Mouse (Mus musculus) CD4-positive, CD25-positive, alpha-beta regulatory T cell, adult 4 months (primary cell): ENCODE data around the gene Pgbd1. TPM values are rescaled to one million over a fixed set of nuclear protein-coding genes. Genes with fewer than 3 reads are reported as not detected.
"Not testable (repeated sequence)": the region's sequence is repeated elsewhere in the genome, so short reads cannot be mapped to it uniquely, and the experiment has no call there.

Source experiments
- ATAC-seq: one replicate; pipeline ENCODE4 v1.8.0; 2017
- polyA plus RNA-seq, 2 experiments: library from polyadenylated mRNA; unstranded; fragments of 100-300 nt; shearing (Covaris generic); gene quantifications; one replicate each; pipeline ENCODE4 v1.2.1; 2017

The Pgbd1 gene
- polyA plus RNA-seq, 2 experiments from 2014 or later, result 1.3 to 1.7 TPM

DNA sequence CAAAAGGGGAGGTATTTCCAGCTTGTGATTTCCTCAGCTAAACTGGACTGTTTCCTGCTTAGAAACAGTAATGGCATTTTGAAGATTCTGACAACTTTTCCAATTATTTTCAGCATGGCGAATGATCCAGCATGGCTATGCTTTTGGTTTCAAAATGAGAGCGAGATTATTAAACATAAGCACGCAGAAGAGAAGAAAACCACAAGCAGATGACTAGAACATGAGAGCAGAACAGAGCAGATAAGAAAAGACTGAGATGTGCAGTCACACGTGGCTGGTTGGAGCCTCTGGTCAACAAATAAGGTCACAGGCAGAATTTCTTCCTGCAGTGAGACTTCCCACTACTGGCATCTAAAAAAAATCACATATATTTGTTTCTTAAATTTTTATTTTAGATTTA is 25.6 kb downstream of the Pgbd1 start:
- ATAC-seq, result peak; percentile 45

DNA sequence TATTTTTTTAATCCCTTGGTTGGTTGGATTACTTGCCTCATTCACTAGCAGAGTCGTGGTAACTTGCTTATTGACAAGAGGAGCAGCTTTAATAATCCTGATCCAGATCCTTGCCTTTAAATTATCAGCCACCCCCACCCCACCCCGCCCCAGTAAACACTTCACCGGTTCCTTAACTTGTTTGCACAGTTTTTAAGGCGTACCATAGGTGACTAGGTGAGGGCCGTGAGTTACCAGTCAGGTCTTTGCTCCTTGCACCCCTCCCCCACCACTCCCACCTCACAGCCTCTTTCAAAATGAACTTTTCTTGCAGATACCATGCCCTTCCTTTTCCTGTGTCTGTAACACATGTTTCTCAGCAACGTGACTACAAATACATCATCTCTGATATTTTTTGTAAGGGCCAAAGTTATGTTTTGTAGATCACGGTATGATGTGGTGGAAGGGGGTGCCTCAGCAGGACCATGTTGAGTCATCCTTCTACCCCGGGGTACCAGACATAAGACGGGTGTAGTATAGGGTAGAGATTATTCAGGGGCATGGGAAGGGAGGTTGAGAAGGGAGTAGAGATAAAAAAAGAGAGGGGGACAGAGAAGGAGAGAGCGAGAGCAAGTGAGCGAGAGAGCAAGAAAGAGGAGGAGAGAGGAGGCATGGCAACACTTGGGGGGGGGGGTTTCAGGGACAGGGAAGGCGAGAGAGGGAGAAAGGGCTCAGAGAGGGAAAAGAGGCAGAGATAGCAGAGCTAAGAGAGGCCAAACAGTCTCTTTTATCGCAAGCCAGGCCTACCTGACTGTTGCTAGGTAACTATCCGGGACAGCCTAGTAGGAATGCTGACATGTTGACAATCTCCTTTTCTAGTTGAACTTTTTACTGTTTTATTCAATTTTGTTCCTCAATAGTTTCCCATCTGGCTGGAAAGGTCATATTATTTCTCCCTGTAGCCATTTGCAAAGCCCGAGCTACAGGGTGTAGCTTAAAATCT is 26.3 kb downstream of the Pgbd1 start:
- ATAC-seq, result peak; percentile 26

DNA sequence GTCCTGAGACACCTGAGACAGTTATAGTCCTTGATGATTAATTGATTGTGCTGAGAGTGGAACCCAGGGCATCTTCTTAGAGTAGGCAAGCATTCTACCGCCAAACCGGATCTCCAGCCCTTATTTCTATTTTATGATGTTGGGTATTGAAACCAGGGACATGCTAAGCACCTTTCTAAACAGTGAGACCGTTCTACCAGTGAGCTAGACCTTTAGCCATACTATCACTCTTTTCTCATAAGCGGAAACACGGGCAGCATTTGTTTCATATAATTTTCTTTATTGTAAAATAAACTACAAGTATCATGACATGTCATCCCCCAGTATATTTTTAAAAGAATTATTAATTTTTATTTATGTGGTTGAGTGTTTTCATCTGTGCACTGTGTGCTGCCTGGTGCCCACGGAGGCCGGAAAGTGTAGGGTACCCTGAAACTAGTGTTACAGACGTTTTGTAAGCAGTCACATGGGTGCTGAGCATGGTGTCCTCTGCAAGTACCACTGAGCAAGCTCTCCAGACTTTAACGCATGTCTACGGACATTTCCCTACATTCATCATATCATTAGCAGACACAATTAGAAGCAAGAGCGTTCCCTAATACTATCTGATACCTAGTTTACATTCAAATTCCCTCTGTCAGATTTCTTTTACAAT is 31.9 kb downstream of the Pgbd1 start:
- peak; percentile 33 for ATAC-seq

DNA sequence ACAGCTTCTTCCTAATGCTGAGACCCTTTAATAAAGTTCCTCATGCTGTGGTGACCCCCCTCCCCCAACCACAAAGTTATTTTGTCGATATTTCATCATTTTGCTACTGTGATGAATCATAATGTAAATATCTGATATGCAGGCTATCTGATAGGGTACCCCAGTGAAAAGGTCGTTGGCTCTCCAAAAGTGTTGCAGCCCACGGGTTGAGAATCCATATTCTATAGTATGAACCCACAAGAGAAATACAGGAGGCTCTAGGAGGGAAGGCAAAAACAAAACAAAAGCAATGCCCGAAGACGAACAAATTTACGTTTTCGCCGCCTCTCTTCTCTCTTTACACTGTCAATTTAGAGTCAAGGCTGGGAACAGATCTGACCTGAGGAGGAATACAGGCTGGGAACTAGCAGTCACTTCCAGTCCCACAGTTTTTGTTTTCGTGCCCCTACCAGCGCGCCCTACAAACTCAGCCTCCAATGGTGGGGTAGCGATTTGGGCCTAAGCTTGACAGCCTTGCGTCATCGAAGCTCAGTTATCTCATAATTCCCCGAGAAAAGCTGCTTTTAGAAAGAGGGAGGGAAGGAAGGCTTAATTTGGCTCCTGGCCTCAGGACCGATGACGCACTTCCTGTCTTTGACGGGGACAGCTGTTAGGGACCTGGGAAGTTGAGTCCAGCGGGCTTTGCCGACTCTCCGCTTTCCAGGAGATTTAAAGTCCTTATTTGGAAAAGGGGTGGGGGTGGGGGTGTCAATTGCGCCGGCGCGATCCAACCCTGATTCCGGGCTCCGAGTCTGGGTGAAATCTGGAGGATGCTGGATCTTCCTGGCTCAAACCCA is 32.7 kb downstream of the Pgbd1 start:
- peak; percentile 83 for ATAC-seq

DNA sequence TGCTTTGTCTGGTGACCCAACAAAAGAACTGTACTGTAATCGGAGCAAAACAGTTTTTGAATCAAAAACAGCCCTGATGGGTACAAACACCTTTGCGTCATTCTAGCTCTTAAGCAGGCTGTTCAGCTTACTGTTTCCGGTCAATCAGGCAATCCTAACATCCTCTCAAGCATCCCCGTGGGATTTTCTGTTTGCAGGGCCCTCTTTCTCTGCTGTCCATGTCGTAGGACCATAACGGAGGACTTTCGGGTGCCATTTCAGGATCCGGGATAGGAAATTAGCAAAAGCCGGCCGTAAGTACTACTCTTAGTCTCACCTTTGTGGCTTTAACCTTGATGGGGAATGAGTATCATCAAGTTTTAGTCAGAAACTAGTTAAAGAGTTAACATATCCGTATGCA is 33.5 kb downstream of the Pgbd1 start:
- no peak for ATAC-seq

DNA sequence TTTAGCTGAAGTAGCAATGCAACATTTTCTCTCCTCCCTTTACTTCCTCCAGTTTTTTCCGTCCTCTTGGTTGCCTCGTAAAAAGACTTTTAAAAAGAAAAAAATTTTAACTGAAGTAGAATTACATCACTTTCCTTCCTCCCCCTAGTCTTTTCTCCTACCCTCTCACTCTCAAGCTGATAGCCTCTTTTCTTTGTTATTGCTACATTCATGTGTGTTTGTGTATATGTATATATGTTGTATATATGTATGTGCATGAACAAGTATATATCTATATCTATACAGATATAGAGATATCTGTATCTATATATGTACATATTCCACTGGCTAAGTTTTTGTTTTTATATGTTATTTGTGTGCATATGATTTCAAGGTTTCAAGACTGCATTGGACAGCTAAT is 38.0 kb downstream of the Pgbd1 start:
- ATAC-seq, result peak; percentile 31

DNA sequence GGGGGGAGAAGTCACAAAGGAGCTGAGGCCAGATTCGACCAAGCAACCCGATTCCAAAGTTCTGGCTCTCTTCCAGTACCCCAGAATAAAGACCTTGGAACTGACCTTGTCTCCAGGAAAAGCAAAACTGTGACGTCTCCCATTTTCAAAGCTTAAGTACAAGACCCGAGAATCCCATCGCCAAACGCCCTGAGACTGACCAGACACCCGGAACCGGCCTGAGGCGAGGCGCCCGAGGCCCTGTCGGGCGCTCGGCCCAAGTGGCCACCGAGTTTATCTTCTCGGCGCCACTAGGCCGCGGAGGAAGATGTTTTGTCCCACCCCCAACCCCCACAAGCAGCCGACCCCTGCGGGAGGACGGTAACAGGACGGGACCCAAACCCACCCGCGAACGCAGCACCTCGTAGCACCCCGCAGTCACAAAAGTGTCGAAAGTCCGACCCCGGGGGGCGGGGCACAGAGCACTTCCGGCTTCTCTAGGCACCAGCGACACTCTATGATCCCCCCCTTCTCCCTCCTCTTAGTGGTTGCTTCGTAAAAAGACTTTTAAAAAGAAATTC is 38.5 kb downstream of the Pgbd1 start, which contains the start of gene Zkscan3:
Gene Zkscan3, minus strand, starts transcription at position 469 of the 560 bp plus-strand sequence.
- ATAC-seq, result peak; percentile 98

DNA sequence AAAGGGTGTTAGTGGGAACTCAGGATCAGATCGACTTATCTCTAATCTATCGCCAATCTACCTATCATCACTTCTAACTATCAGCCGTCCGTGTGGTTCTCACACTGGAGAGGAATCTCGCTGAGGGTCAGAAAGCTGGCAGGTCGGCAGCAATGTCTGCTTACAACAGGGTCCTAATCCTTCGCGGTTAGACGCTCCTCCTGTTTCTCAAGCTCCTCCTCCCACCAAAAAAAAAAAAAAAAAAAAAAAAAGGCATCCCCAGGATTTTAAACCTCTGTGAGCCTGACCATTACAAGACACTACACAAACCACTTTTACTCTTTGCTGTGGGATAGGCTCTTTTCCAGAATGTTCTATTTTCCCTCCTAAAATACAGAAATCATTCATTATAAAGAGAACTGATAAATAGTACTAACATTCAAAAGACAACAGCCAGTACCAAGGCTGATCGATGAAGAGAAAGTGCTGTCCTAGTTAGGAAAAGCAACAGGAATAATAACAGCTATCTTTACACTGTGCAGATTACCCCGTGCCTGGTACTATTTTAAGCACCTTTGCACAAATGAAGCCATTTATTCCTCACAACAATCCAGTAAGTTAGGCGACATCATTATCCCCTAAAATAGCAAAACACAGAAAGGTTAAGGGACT is 39.1 kb downstream of the Pgbd1 start:
- no peak for ATAC-seq

DNA sequence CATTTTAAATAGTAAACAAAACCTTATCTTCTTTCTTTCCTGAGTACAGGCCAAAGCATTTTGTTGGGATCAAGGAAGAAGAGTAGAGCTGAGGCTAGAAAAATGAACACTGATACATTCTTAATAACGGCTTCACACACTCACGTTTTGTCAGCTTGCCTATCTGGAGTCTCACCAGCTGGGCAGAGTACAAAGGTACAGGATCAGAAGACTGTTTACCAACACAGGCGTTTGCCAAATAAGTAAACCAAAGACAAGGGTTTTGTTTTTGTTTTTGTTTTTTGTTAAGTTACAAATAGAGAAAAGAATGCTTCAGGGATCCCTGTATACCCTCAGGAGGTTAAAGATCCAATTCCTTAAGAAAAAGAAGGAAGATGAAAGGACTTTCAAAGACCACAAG is 39.7 kb downstream of the Pgbd1 start:
- ATAC-seq, result no peak

DNA sequence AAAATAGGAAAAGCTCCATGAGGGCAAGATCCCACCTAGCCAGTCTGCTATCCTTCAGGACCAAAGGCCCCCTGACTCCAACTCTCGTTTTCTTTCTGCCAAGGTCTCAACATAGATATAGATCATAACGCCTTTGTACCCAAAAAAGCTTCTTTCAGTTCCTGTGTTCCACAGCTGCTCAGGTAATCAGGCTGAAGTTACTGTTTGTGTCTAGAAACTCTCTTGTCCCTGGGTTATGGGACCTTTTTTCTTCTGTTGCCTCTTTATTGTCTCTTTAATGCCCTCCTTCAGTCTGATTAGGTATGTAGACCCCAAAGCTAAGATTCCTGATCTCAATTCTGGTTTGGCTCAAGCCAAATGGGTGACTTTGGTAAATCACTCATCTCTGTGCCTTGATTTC is 43.4 kb downstream of the Pgbd1 start:
- ATAC-seq, result no peak

DNA sequence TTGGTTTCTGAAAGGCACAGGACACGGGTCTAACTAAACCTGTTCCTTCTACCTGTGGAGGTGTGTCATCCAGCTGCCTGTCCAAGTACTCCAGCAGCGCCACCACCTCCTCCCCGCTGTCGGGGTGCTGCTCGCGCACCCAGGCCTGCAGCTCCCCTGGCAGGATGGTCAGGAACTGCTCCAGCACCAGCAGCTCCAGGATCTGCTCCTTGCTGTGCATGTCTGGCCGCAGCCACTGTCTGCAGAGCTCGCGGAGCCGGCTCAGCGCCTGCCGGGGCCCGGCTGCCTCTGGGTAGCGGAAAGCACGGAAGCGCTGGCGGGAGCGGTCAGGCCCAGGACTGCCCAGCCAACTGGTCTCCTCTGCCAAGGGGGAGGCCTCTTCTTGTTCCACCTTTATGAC is 44.8 kb downstream of the Pgbd1 start:
- ATAC-seq, result not testable (repeated sequence)

DNA sequence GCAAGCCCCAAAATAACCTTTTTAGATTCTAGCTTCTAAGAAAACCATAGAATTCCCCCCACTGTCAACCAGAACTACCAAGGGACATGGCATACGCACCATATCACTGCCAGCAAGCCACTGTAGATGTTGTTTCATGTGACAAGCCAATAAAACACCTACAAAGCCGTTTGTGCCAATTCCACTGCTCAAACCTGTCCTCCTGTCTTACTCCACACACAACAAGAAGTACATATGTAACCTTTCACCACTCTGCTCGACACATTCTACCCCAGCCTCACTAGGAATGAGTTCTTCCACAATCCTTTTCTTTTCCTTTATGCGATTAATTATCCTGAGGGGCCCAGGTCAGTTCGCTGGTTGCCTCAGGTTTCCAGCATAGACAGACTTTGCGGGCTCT is 45.2 kb downstream of the Pgbd1 start:
- ATAC-seq, result no peak

DNA sequence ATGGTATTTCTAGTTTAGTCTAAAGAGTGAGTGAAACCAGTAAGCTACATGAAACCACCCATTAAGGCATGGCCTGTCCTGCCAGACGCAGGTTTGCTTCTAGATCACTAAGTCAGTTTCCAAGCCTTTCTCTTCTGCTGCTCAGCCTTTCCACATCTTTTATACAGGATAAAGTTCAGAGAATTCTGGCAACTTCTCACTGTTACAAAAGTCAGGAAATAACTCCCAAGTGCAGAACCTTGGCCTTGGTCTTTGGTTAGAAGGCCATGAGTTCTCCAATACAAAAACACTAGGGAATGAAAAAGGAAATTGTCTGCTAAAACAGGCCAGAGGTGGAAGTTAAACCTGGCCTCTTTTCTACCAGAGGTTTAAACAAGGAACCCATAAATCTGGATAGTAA is 45.6 kb downstream of the Pgbd1 start:
- ATAC-seq, result no peak

DNA sequence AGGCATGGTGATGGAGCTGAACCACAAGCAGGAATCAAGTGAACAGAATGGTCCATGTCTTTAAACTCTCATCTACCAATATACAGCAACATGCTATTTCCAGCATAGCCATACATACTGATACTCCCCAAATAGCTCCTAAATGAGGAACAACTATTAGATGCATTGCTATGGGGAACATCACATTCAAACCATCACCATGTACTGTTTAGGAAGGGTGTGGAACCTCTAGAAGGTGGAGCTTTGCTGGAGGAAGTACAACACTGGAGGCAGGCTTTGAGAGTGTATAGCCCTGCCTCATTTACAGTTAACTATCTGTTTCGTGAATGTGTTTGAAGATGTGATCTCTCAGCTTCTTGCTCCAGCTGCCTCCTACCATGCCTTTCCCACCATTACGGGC is 63.1 kb downstream of the Pgbd1 start:
- ATAC-seq, result no peak

DNA sequence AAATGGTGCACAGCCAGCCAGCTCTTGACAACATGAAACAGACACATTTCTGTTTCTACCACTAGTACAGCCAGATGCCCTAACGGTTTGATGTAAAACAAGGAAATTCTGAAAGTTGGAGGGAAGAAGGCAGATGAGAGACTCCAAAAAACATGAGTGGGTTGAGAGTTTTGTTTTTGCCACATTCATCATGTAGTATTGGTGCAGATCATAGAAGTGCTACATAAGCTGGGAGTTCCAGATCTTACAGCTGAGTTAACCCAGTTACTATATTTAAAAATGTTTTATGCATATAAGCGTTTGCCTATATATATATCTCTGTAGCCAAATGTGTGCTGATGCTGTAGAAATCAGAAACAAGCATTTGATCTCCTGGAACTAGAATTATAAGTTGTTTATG is 68.2 kb downstream of the Pgbd1 start:
- no peak for ATAC-seq

Other genes with a start within 250 kb of the Pgbd1 start
- not detected for gene Gpx5, start 148.3 kb downstream of the Pgbd1 start, polyA plus RNA-seq
- not detected for gene Gpx6, start 128.9 kb downstream of the Pgbd1 start, polyA plus RNA-seq
- not detected for gene Olfr1367, start 94.1 kb downstream of the Pgbd1 start, polyA plus RNA-seq
- 10 to 100 TPM in 1 of 2 experiments, 1 to 10 TPM in 1; 7.7 to 10.6 TPM for gene Zscan12, start 78.2 kb downstream of the Pgbd1 start, polyA plus RNA-seq
- gene Zkscan3, start 38.3 kb downstream of the Pgbd1 start, polyA plus RNA-seq, result 10 to 100 TPM; 31.1 to 45.5 TPM
- gene Zscan26, start 12.7 kb upstream of the Pgbd1 start, polyA plus RNA-seq, result 10 to 100 TPM; 78.3 to 80.7 TPM
- gene Nkapl, start 27.5 kb upstream of the Pgbd1 start, polyA plus RNA-seq, result under 1 TPM in 1 of 2 experiments, not detected in 1; 0.36 TPM
- not detected for gene Zkscan4, start 37.8 kb upstream of the Pgbd1 start, polyA plus RNA-seq
- gene Gm10065, start 38.4 kb upstream of the Pgbd1 start, polyA plus RNA-seq, result not detected
- gene AK157302, start 54.2 kb upstream of the Pgbd1 start, polyA plus RNA-seq, result under 1 TPM; 0.51 to 0.95 TPM
- 10 to 100 TPM in 1 of 2 experiments, not detected in 1; 29.3 TPM for gene Gm11273, start 60.4 kb upstream of the Pgbd1 start, polyA plus RNA-seq
- gene Zkscan8, start 90.1 kb upstream of the Pgbd1 start, polyA plus RNA-seq, result 1 to 10 TPM; 5.2 to 6.1 TPM
- not detected for gene Olfr1366, start 101.8 kb upstream of the Pgbd1 start, polyA plus RNA-seq
- gene Olfr1535, start 118.8 kb upstream of the Pgbd1 start, polyA plus RNA-seq, result under 1 TPM in 1 of 2 experiments, not detected in 1; 0.32 TPM
- not detected for gene Olfr1364, start 140.7 kb upstream of the Pgbd1 start, polyA plus RNA-seq
- not detected for gene Olfr1362, start 173.0 kb upstream of the Pgbd1 start, polyA plus RNA-seq
- gene Olfr11, start 201.5 kb upstream of the Pgbd1 start, polyA plus RNA-seq, result not detected
- gene Olfr1361, start 222.3 kb upstream of the Pgbd1 start, polyA plus RNA-seq, result not detected
- gene Olfr1360, start 236.3 kb upstream of the Pgbd1 start, polyA plus RNA-seq, result not detected